Mouse (Mus musculus) midbrain, embryonic 14.5 days (tissue): ENCODE results near the gene Sec22a. TPM values are rescaled to one million over a fixed set of nuclear protein-coding genes. Genes with fewer than 3 reads are reported as not detected.

Experiments used
- ATAC-seq: fragments of 200-750 bp; cut with Nextera tagmentation; 2 replicates; pipeline ENCODE4 v1.8.0; 2017; ENCODE audit warnings: moderate number of reproducible peaks, moderate library complexity; ENCODE audit not compliant: low FRiP score, low TSS enrichment
- DNase-seq: peaks from one replicate; pipeline ENCODE4 v3.0.0-alpha.2; 2015
- H3K27ac ChIP-seq: fragments of 300-500 bp; sonication (generic); replicated peaks from 2 replicates; pipeline ENCODE4 v1.5.1; 2014; ENCODE audit warnings: mild to moderate bottlenecking, low read depth, low read length, moderate library complexity
- H3K27me3 ChIP-seq: fragments of 300-500 bp; sonication (generic); 2 replicates; pipeline ENCODE4 v1.6.1; 2014; ENCODE audit warnings: low read length, control low read depth, mixed read lengths; ENCODE audit not compliant: control insufficient read depth, insufficient read depth
- H3K36me3 ChIP-seq: fragments of 300-500 bp; sonication (generic); 2 replicates; pipeline ENCODE4 v1.6.1; 2014; ENCODE audit warnings: low read length, control low read depth; ENCODE audit not compliant: control insufficient read depth, insufficient read depth
- H3K4me1 ChIP-seq: fragments of 300-500 bp; sonication (generic); 2 replicates; pipeline ENCODE4 v1.6.1; 2014; ENCODE audit warnings: mild to moderate bottlenecking, antibody characterized with exemption, low read length, control low read depth; ENCODE audit not compliant: control insufficient read depth, insufficient read depth
- H3K4me2 ChIP-seq: fragments of 300-500 bp; sonication (generic); 2 replicates; pipeline ENCODE4 v1.6.1; 2014; ENCODE audit warnings: mild to moderate bottlenecking, low read length, moderate library complexity
- H3K4me3 ChIP-seq: fragments of 300-500 bp; sonication (generic); replicated peaks from 2 replicates; pipeline ENCODE4 v1.5.1; 2014; ENCODE audit warnings: low read depth, low read length
- H3K9ac ChIP-seq: fragments of 300-500 bp; sonication (generic); replicated peaks from 2 replicates; pipeline ENCODE4 v1.6.1; 2014; ENCODE audit warnings: mild to moderate bottlenecking, low read length, moderate library complexity
- H3K9me3 ChIP-seq: fragments of 300-500 bp; sonication (generic); 2 replicates; pipeline ENCODE4 v1.6.1; 2016; ENCODE audit warnings: low read length, control low read depth, mixed read lengths; ENCODE audit not compliant: control insufficient read depth
- WGBS: fragments of 180-500 bp; shearing (Covaris S2); extraction: QIAGEN DNeasy Blood & Tissue Kit; methylation state at CpG from one replicate; pipeline ENCODE4 v1.1.7; 2014; 5-methylcytosine and 5-hydroxymethylcytosine counted together
- polyA plus RNA-seq: library from polyadenylated mRNA; unstranded; fragments of >200 nt; fragmentation: Nextera tagmentation; extraction: Ambion mirVana; gene quantifications from 2 replicates; pipeline ENCODE4 v1.2.1, GENCODE M21; 2014

Sec22a gene
- polyA plus RNA-seq, 1 experiment from 2014 or later = 45.3 TPM

DNA sequence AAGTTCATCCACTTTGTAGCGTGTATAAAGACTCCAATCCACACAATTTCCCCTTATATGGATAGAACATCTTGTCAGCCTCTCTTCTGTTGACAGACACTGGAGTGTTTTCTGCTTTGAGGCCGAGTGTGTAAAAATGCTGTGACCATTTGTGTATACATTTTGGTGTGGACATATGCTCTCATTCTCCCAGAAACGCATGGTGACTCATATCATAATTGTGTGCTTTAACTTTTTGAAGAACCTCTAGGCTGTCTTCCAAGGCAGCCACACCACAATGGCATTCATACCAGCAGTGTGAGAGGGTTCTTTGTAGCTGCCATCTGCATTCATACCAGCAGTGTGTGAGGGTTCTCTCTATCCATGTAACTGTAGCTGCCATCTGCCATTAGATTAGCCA is 21.9 kb upstream of the Sec22a start:
- no peaks in the 10 kb centered on the region for H3K36me3 ChIP-seq
- WGBS = 88% methylated on average over 3 of the region's 3 CpGs
- H3K27me3 ChIP-seq = no peaks in the 10 kb centered on the region
- no peak overlapping the region for H3K4me2 ChIP-seq
- H3K9me3 ChIP-seq = no peaks in the 10 kb centered on the region
- ATAC-seq = no peak
- H3K4me3 ChIP-seq = no peak overlapping the region
- no peaks in the 10 kb centered on the region for H3K4me1 ChIP-seq
- H3K27ac ChIP-seq = no peak overlapping the region
- H3K9ac ChIP-seq = no peak overlapping the region
- DNase-seq = no peak

DNA sequence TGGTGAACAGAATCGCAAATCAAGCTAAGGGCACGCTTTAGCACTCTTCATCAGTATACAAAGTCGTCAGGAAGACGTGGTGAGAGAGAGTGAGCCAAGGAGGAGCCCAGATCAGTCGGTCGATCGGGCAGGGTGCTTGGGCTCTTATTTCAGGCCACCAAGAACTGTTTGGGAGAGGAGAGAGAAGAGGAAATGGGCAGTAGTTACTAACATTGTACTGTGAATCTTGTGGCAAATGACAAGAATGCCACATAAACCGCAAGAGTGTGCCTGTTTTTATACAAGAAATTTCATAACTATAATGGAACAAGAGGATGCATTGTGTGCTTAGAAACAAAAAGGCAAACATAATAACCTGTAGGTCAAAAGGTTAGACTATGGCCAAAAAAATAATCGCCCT is 16.3 kb upstream of the Sec22a start:
- Histone ChIP-seq H3K9ac (no peak overlapping the region), H3K4me2 (no peak overlapping the region), H3K36me3 (no peaks in the 10 kb centered on the region), H3K4me1 (no peaks in the 10 kb centered on the region), H3K9me3 (no peaks in the 10 kb centered on the region), H3K27ac (no peak overlapping the region), H3K4me3 (no peak overlapping the region), H3K27me3 (no peaks in the 10 kb centered on the region)
- 84% methylated on average over 9 of the region's 9 CpGs for WGBS
- ATAC-seq = no peak
- no peak for DNase-seq

DNA sequence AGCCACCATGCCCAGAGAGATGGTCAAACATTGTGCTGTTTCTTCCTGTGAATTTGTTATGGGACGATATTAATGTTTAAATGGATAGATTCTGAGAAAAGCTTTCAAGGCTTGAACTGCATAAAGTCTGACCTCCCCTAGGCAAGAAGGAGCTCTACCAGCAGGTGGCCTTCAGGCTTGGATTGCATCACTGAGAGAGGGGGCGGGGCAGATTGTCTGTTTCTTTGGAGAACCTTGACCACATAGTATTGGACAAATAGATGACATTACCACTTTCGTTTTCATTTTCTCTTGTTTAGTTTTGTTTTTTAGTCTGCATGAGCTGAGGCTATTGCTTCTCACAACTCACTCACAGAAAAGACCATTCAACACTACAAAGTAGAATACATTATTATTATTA is 15.6 kb upstream of the Sec22a start:
- no peaks in the 10 kb centered on the region for H3K27me3 ChIP-seq
- H3K36me3 ChIP-seq = no peaks in the 10 kb centered on the region
- ATAC-seq (no peak), DNase-seq (no peak)
- no peak overlapping the region for H3K4me3 ChIP-seq
- no peak overlapping the region for H3K9ac ChIP-seq
- H3K4me1 ChIP-seq = no peaks in the 10 kb centered on the region
- no peak overlapping the region for H3K27ac ChIP-seq
- no peaks in the 10 kb centered on the region for H3K9me3 ChIP-seq
- H3K4me2 ChIP-seq = no peak overlapping the region
- 88% methylated on average over 3 of the region's 3 CpGs for WGBS

DNA sequence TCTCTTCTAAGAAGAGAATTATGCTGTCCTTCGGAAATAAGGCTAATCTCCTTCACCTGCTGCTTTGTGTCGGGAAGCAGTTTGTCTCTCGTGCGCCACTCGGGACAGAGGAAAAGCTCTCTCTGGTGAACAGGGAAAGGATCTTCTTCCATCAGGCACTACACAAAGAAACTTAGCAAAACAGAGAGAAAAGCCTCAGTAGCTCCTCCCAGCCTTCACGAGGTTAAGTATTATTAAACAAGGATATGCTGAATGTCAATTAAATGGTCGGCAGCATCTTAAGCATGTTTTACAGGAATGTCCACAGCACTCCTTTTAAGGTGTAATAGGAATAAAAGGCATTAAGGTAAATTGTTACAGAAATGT is 328 bp upstream of the Sec22a start:
- peak overlapping the region; percentile 89 for H3K27ac ChIP-seq
- H3K9ac ChIP-seq = peak overlapping the region; percentile 89
- ATAC-seq = no peak
- peak overlapping the region; percentile 92 for H3K4me2 ChIP-seq
- 0 out of 2 replicates have a peak, but pooled peaks cover 6% of the 10 kb centered on the region for H3K4me1 ChIP-seq
- DNase-seq = no peak
- H3K9me3 ChIP-seq = no peaks in the 10 kb centered on the region
- H3K27me3 ChIP-seq = no peaks in the 10 kb centered on the region
- H3K4me3 ChIP-seq = peak overlapping the region; percentile 90
- WGBS = 0% methylated on average over 7 of the region's 7 CpGs
- 0 out of 2 replicates have a peak, but pooled peaks cover under 1% of the 10 kb centered on the region for H3K36me3 ChIP-seq

DNA sequence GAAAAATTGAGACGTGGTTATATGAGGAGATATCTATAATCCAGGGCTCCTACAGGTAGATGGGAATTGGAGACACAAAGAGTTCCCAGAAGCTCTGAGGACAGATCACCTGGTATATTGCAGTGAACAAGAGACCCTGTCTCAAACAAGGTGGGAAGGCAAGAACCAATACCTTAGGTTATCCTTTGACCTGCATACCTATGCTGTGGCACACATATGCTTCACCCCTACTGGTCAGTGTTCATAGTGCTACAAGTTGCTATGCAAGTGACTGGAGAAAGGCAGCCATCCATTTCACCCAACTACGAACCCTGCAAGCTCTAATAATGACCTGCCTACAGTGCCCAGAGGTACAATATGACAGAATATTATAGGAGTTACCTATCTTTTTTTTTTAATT is 1.5 kb downstream of the Sec22a start:
- Histone ChIP-seq H3K9ac (no peak overlapping the region), H3K27ac (no peak overlapping the region), H3K36me3 (0 out of 2 replicates have a peak, but pooled peaks cover 6% of the 10 kb centered on the region), H3K27me3 (no peaks in the 10 kb centered on the region), H3K4me3 (no peak overlapping the region), H3K4me2 (no peak overlapping the region), H3K9me3 (no peaks in the 10 kb centered on the region), H3K4me1 (0 out of 2 replicates have a peak, but pooled peaks cover 6% of the 10 kb centered on the region)
- DNase-seq (no peak), ATAC-seq (no peak)
- 82% methylated on average over 2 of the region's 2 CpGs for whole genome bisulfite sequencing

DNA sequence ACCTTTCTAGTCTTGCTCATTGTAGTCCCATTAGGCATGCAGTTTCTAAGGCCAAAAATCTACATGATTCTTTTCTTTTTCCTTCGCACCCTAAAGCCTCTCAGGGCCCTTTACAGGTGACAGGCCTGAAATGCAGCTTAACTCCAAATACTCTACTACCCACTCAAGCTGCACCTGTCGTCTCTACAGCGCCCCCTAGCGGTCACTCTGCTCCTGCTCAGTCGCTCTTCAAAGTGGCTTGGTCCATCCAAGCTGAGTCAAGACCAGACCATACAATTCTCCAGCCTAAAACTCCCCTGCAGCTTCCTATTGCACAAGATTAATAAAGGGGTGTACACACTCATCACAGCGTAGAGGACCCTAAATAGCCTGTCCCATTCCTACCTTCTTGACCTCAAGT is 3.1 kb downstream of the Sec22a start:
- no peak overlapping the region for H3K4me2 ChIP-seq
- H3K9me3 ChIP-seq = no peaks in the 10 kb centered on the region
- no peaks in the 10 kb centered on the region for H3K27me3 ChIP-seq
- no peak overlapping the region for H3K9ac ChIP-seq
- ATAC-seq (no peak), DNase-seq (peak; percentile 66)
- H3K27ac ChIP-seq = no peak overlapping the region
- 0 out of 2 replicates have a peak, but pooled peaks cover 6% of the 10 kb centered on the region for H3K4me1 ChIP-seq
- 28% methylated on average over 6 of the region's 6 CpGs for WGBS
- H3K36me3 ChIP-seq = 0 out of 2 replicates have a peak, but pooled peaks cover 10% of the 10 kb centered on the region
- H3K4me3 ChIP-seq = no peak overlapping the region

DNA sequence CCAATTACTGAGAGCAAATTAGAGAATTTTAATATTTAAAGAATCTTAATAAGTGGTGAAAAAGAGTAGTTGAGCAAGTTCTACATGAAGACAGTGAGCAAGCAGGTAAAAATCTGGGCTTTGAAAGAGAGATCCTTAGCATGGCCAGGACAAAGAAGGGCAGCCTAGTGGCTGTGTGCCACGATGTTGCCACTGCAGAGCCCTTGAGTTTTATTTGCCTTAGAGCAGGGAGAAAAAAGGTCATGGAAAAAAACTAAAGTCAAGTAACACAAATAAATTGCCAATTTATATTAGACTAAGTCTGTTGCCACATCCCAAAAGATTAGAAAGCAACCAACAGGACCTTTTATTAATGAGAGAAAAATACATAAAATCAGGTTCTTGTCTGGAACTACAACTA is 6.3 kb downstream of the Sec22a start:
- H3K9me3 ChIP-seq = no peaks in the 10 kb centered on the region
- ATAC-seq (no peak), DNase-seq (no peak)
- 0 out of 2 replicates have a peak, but pooled peaks cover 13% of the 10 kb centered on the region for H3K36me3 ChIP-seq
- no peak overlapping the region for H3K4me3 ChIP-seq
- no peaks in the 10 kb centered on the region for H3K27me3 ChIP-seq
- H3K27ac ChIP-seq = no peak overlapping the region
- WGBS = 97% methylated on average over 1 of the region's 1 CpGs
- no peak overlapping the region for H3K4me2 ChIP-seq
- H3K4me1 ChIP-seq = no peaks in the 10 kb centered on the region
- H3K9ac ChIP-seq = no peak overlapping the region

DNA sequence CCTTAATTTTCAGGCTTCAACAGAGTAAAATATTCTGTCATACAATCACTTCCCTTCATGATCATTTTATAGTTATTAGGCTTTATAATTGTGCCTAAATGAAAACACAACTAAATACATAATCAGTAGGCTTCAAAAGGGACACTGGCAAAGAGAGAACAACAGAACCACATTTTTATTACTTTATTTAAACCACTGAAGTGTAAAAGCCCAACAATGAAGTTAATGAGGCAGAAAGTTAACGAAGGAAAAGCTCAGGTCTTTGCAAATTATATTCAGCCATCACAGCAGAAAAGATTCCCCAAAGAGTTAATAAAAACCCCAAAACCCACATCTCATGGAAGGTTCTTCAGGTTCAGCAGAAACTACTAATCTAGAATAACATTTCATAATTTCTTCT is 33.3 kb downstream of the Sec22a start:
- Histone ChIP-seq H3K27ac (no peak overlapping the region), H3K4me2 (no peak overlapping the region), H3K9me3 (no peaks in the 10 kb centered on the region), H3K4me3 (no peak overlapping the region), H3K27me3 (no peaks in the 10 kb centered on the region), H3K4me1 (no peaks in the 10 kb centered on the region), H3K36me3 (peaks cover 15% of the 10 kb centered on the region), H3K9ac (no peak overlapping the region)
- DNase-seq (no peak), ATAC-seq (no peak)
- WGBS = 52% methylated on average over 1 of the region's 1 CpGs

DNA sequence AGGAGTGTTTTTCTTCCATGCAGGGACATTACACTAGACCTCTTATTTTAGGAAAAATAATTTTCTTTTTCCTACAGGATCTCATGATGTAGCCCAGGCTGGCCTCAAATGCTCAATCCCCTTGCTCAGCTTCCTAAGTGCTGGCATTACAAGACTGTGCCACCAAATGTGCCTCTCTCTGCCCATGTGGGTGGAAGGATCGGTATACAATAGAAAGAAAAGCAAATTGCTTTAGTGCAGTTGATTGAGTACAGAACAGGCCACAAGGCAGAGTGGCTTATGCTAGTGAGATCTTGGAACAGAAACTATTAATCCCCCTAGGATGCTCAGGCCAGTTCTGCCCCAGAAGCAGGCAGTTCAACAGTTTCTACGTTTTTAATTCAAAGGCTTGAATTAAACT is 43.9 kb downstream of the Sec22a start:
- Histone ChIP-seq H3K9ac (no peak overlapping the region), H3K27me3 (no peaks in the 10 kb centered on the region), H3K9me3 (no peaks in the 10 kb centered on the region), H3K27ac (0 out of 2 replicates have a peak overlapping the region, but pooled peaks have one; percentile 2), H3K4me3 (no peak overlapping the region), H3K4me1 (no peaks in the 10 kb centered on the region), H3K36me3 (no peaks in the 10 kb centered on the region), H3K4me2 (no peak overlapping the region)
- DNase-seq = no peak
- WGBS = 88% methylated on average over 2 of the region's 2 CpGs
- ATAC-seq = no peak
